Mouse (Mus musculus): ENCODE measurements around the gene Epn1.

Gene Epn1

GRCm38 (mm10) chr7:5116850-5117249, 36.8 kb downstream of the Epn1 start, which contains the start of gene Rfpl4:
TSS of gene Rfpl4 (minus strand) at chr7:5116950.
- Histone ChIP-seq H3K4me1 (replicated peaks; ENCODE audit: low read depth, low read length) (peaks cover 18% of the 10 kb centered on the region), H3K4me3 (replicated peaks; ENCODE audit: low read length) (no peak within 1 kb of the TSS), H3K36me3 (ENCODE audit: insufficient read depth, low read length) (no peaks in the 10 kb centered on the region), H3K27me3 (ENCODE audit: insufficient read depth, low read length) (no peaks in the 10 kb centered on the region), H3K9me3 (ENCODE audit: low read length) (no peaks in the 10 kb centered on the region)
- no peak for TF ChIP-seq NANOG (IDR thresholded peaks at IDR 0.05; ENCODE audit: borderline replicate concordance, low read length)
- no peak for TF ChIP-seq POU5F1 (IDR thresholded peaks at IDR 0.05; ENCODE audit: borderline replicate concordance, low read length)
- no peak for TF ChIP-seq CTCF (conservative IDR thresholded peaks at IDR 0.05; ENCODE audit: low read length)

DNA sequence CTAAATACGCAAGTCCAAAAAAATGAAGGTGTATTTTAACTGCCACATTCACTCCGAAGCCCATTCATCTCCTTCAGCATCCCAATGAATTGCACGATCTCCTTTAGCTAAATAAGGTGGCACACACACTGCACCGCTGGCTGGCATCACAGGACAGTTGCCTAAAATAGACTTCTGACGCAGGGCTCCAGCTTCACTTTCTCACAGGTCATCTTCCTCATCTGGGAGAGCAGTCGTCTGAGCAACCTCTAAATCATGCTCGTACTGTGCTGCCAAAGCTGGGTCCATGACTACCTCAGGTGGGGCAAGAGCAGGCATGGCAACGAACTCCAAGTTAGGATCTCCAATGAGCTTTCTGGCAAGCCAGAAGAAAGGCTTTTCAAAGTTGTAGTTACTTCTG, 45.0 kb downstream of the Epn1 start:
- peaks cover 7% of the 10 kb centered on the region; the same call in 1 of the 2 replicates for H3K4me1 ChIP-seq (replicated peaks; ENCODE audit: low read depth, low read length)
- H3K9me3 ChIP-seq (ENCODE audit: low read length), result no peaks in the 10 kb centered on the region
- no peaks in the 10 kb centered on the region for H3K36me3 ChIP-seq (ENCODE audit: insufficient read depth, low read length)
- H3K4me3 ChIP-seq (replicated peaks; ENCODE audit: low read length), result no peak overlapping the region
- TF ChIP-seq POU5F1 (IDR thresholded peaks at IDR 0.05; ENCODE audit: borderline replicate concordance, low read length) (no peak), NANOG (IDR thresholded peaks at IDR 0.05; ENCODE audit: borderline replicate concordance, low read length) (no peak)
- H3K27me3 ChIP-seq (ENCODE audit: insufficient read depth, low read length), result peaks cover 14% of the 10 kb centered on the region

- H3K4me3 ChIP-seq (replicated peaks; ENCODE audit: low read length), result peak within 1 kb of the TSS; percentile 74
- no peak for TF ChIP-seq POU5F1 (IDR thresholded peaks at IDR 0.05; ENCODE audit: borderline replicate concordance, low read length)
- peak; percentile 32 for TF ChIP-seq CTCF (conservative IDR thresholded peaks at IDR 0.05; ENCODE audit: low read length)
- peaks cover 7% of the 10 kb centered on the region; the same call in 1 of the 2 replicates for H3K4me1 ChIP-seq (replicated peaks; ENCODE audit: low read depth, low read length)
- no peaks in the 10 kb centered on the region for H3K9me3 ChIP-seq (ENCODE audit: low read length)
- peaks cover 14% of the 10 kb centered on the region for H3K27me3 ChIP-seq (ENCODE audit: insufficient read depth, low read length)
- H3K36me3 ChIP-seq (ENCODE audit: insufficient read depth, low read length), result no peaks in the 10 kb centered on the region
Measured at GRCm38 (mm10) chr7:5125549-5126406, 45.7 kb downstream of the Epn1 start, which contains the start of gene Rasl2-9. TSS of gene Rasl2-9 (minus strand) at chr7:5125950.

All from E14TG2a.4 (cell line).